Mouse (Mus musculus): ENCODE data around the gene Plg.

Gene Plg

DNA sequence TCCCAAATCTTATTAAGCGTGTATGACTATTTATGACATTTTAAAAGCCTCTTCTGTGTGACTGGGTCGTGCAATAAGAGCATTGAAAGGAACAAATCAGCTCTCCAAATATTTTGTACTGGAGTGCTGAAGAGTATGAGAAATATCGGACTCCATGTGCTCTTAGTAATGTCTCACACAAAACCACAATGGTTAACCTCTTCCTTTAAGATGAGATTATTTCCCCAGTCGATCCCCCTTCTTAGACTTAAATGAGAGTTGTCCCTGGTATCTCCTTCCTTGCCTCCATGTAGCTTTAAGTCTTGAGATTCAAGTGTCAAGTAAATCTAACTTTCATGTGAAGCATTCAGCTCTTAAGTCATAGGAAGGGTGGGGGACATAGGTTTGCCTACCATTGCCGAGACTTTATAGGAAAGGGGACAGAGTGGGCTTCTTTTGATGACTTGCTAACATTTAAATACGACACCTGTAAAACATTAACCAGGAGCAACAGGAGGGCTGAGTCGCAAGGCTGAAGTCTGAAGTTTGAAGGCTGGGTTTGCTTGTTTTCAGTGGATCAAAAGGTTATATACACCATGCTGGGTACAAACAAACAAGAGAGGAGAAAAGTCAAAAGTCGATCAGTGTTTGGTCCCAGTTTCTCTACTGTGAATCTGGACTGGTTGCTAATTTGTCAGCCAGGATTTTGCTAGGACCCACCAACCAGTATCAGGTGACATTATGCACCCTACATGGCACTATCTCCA is 6.8 kb downstream of the Plg start:
- DNase-seq (ENCODE audit: low read depth, low spot score), result no peak

DNA sequence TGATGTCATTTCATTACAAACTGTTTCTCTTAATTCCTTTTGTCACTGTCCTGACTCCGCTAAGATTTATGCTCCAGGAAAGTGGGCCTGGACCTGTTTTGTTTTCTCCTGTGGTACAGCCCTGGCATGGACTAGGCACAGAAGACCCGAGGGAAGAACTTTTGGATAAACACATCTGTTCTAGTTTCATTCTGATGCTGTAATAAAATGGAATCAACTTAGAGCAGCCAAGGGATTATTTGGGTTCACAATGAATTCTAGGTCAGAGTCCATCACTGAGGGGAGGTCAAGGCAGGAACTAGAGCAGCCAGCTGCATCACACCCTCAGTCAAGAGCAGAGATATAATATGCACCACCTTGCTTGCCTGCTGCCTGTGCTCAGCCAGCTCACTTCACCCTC is 9.4 kb downstream of the Plg start:
- DNase-seq (ENCODE audit: low read depth, low spot score), result no peak

DNA sequence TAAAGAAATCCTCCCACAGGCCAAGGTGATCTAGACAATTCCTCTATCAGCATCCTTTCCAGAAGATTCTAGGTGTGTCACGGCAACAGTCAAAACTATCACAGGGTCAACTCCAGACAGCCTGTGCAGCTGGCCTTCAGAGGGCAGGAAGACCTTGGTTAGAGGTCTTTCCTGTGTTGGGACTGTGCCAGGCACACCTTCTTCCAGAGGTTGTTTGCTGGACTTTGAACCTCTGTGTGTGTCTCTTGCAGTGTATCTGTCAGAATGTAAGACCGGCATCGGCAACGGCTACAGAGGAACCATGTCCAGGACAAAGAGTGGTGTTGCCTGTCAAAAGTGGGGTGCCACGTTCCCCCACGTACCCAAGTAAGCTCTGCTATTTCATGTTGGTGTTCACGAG is 9.8 kb downstream of the Plg start:
- no peak for DNase-seq (ENCODE audit: low read depth, low spot score)

DNA sequence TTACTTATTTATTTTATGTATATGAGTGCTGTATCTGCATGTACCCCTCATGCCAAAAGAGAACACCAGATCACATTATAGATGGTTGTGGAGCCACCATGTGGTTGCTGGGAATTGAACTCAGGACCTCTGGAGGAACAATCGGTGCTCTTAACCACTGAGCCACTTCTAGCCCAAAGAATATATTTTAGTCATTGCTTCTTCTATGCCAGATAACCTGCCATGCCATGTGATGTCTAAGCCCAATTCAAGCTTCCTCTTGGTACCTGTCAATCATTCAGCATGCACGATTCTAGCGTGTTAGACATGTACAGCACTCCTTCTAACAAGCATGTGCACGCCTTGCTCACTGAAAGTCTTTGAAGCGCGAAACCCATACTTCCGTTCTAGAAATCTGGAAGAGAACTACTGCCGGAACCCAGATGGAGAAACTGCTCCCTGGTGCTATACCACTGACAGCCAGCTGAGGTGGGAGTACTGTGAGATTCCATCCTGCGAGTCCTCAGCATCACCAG is 17.8 kb downstream of the Plg start:
- no peak for DNase-seq (ENCODE audit: low read depth, low spot score)

DNA sequence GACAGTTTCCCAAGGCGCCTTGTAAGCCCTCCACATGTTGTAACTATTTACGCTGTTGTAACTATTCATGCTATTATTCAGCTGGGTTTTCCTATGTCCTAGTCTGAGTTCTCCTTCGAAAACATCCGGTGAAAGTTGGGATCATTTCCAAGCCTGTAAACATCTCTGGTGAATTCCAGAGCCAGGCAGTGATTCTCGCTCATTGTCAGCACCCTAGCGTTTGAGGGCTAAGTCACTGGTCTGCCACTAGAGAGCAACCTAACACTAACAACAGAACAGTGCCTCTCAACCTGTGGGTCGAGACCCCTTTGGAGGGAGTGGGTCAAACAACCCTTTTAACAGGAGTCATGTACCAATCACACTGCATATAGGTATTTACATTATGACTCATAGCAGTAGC is 25.0 kb downstream of the Plg start:
- DNase-seq (ENCODE audit: low read depth, low spot score), result no peak

DNA sequence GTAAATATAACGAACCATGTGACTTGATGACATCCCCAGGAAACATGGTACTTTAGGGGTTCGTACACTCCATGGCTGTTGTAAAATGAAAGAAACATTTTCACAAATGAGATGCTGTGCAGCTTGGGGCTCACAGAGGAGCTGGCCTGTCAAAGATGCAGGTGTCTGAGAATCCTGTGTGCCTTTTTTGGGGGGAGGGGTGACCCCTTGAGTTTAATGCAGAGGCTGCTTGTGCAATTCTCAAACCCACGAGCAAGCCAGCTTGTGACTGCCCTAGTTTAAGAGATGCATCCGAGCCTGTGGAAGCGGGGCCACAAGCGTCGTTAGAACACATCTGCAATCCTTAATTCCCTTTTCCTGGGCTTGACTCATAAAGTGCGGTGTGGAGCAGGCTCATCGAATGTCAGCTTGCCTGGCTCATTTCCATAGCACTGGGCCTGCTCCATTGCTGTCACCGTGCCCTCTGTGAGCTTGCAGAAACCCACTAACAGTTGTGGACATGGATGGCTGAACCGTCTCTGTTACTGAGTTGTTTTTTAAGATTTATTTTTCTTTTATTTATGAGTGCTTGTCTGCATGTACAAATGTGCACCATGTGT is 31.0 kb downstream of the Plg start:
- no peak for DNase-seq (ENCODE audit: low read depth, low spot score)

DNA sequence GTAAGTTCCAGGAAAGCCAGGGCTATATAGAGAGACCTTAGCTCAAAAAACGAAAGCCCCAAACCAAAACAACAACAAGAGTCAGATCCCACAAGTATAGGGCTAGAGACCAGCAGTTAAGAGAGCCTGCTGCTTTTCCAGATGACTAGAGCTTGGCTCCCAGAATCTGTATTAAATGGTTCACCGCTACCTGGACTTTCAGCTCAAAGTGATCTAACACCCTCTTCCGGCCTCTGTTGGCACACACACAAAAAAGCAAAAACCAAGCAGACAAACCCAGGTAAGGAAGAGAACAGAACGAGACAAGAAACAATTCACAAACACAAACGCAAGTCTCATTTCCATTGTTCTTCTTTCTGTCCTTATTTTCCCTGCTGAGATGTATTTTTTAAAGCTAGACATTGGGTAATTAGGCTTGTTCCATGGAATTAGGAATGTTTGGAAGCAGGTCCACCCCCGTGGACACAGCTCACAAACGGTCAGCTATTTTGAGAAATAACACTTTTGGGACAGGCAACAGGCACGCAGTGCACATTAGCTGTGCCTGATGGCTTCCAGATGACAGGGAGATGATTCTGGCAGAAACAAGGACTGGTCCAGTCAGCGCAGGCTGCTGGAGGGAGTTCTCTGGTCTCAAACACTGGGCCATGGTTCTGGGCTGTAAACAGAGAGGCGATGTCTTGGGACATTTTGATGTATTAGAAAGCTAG is 33.9 kb downstream of the Plg start:
- DNase-seq (ENCODE audit: low read depth, low spot score), result no peak

DNA sequence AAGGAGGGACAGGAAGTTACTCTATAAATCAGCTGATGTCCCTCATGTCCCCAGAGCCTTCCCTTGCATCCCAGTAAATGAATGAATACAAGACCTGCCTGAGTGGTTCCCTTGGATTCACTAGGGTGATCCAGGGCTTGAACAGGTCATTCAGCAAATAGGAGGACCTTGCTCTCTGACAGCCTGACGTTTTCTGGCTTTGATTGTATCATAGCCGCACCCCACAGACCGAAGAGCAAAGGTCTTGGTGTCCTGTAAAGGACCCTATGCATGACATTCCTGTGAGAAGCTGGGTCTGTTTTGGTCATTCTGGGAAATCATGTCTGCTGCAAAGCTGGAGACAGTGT is 34.5 kb downstream of the Plg start:
- no peak for DNase-seq (ENCODE audit: low read depth, low spot score)

DNA sequence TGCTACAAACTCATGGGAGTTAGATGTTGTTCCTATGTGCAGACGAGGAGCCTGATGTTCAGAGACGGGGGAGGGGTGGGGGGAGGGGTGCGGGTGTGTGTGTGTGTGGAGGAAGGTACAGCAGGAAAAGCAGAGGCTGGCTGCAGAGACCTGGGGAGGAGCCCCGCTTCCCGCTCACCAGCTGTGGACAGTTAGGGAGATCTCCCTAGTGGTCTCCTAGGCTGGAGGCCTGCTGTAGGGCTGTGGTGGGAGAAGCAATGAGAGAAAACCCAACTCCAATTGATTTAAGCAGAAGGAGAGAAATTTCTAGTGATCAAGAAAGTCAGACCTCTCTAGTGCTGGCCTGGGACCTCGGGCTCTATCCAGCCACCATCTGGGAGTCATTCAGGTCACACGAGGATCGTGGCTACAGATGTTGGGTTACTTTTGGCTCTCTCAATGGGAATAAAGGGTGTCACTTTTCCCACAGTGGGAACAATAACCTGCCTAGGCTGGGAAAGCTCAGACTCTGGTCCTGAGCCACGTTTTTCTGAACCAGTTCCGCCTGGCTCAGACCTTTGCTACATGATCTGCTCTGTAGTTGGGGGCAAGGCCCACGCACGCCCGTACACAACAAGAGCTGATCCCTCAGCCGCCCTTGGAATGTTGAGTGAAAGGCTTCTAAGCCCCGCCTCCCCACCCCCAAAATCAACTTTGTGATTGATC is 36.8 kb downstream of the Plg start:
- DNase-seq (ENCODE audit: low read depth, low spot score), result no peak

DNA sequence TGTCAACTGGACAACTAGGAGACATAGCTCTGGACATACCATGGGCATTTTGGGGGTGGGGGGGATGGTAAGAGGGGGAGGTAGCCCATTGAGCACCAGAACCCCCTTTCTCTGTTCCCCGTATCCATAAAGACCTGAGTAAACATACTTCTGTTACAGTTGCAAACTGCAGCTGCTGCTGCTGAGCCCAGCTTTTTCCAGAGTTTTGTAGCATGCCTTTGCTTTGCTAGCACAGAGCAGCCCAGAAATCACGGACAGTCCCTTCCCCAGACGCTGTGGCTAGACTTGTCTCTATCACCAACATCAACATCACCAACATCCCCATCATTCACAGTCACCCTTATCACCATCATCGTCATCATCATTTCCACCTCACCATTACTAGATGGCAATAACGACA is 37.3 kb downstream of the Plg start:
- DNase-seq (ENCODE audit: low read depth, low spot score), result no peak

DNA sequence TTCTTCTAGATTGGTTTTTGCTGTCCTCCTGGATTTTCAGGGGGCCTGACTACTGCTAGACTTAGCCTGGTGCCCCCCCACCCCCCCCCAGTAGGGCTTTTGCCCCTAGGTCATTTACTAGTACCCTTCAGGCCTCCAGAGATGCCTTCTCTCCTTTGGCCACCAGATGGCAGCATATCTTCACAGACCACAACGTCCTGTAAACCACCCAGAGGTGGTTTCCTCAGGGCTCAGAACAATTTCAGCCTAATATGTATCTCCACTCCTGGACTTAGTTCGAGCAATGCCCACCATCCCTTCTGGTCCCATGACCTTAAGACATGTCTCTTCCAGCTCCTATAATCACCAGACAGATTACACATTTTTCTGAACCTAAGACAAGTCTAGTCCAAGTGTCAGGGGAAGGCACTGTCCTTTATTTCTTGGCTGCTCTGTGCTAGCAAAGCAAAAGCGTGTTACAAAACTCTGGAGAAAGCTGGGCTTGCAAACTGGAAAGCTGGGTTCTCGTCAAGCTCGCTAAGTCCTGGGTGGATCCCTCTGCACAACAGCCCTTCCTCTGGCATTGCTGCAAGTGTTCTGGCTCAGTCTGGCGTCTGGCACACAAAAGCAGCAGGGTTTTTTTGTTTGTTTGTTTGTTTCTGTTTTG is 38.0 kb downstream of the Plg start:
- no peak for DNase-seq (ENCODE audit: low read depth, low spot score)

DNA sequence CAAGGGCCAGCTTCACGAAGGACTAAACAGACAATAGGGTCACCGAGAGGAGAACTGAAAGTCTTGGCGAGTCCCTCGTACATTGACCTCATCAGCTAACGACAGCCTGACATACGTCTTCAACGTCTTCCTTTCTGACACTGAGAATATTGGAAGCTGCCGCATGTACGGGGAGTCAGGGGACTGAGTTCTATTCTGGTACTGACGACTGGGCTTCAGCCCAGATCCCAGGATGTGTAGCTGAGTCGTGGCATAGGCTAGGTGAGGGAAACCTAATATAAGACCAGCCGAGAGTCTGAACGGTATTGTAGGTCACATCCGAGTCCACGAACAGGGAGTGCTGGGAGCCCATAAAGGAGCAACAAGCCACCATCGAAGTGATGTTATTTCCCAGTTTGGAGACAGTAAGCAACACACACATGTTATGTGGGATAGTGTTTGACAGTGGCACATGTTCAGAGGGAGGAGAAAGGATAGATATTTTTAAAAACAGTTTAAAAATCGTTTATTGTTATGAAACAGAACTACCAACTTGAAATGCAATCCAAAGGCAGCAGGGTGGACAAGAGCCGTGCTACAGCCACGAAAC is 41.2 kb downstream of the Plg start:
- DNase-seq (ENCODE audit: low read depth, low spot score), result no peak

DNA sequence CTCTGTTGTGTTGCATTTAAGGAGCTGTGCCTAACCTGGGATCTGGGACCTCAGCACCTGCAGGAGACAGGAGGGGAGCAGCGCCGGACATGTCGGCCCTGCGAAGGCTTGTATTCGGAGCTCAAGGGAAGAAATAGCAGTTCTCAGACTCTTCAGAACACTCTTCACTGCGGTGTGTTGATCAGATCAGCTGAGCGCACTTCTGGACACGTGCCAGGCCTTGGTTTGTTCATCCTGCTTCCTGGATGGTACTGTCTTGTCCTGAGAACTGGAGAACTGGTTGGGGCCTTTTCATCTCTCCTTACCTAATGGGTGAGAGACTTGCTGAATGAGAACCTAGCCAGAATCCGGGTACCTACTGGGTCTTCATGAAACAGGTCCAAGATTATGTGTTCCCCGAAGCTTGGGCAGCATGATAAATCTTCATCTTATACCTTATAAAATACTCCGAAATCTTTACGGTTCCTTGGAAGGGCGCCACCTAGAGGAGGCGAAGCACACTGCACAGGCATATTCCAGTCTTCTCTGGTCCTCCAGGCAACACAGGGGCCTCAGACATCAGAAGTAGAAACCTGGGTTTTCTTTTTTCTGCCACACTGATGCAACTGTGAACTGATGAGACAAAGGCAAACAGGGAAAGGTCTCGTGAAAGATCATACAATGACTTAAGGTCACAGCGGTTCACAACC is 42.6 kb downstream of the Plg start:
- DNase-seq (ENCODE audit: low read depth, low spot score), result no peak

DNA sequence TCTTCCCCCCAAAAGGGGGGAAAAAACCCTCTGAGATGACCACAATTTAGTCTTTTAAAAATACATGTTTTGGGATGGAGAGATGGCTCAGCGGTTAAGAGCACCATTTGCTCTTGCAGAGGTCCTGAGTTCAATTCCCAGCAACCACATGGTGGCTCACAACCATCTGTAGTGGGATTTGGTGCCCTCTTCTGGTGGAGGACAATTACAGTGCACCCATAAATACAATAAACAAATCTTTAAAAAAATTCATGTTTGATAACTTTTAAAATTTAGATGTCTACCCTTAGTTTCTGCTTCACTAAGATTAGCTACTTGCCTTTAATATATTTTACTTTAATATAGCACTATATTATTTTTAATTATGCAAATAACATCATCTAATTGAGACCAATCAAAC is 43.7 kb downstream of the Plg start:
- DNase-seq (ENCODE audit: low read depth, low spot score), result no peak

DNA sequence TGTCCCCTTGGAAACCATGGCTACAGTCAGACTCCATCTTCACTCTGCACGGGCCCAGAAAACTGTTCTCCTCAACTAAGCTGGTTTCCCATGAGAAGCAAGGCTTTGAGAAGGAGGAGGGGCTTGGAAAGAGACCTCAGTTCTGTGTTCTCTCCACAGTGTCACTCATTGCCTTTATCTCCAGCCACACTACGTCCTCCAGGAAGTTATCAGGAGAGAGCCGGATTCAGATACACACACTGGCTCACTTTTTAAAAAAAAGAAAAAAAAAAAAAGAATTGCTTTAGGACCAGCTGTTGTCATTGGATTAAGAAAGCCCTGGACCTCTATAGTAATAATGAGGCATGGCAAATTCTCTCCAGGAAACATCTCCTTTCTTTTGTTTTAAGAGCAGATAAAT is 48.7 kb downstream of the Plg start:
- no peak for DNase-seq (ENCODE audit: low read depth, low spot score)

DNA sequence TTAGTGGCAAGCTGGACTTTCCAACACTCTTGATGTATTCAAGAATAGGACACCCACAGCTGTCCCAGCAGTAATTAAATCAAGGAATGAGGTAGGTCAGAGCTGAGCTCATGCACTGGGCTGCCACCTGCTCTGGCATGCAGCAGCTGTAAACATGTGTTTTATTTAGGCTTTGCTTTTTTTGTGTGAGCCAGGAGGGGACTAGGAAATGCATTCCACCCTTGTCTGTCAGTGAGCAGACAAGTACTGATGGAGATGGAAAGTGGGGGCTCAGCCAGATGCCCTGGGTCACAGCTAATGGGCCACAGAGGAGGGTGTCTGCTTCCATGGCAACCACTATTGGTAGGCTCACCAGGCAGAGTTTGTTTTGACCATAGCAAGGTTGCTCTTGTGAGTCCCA is 50.0 kb downstream of the Plg start:
- no peak for DNase-seq (ENCODE audit: low read depth, low spot score)

DNA sequence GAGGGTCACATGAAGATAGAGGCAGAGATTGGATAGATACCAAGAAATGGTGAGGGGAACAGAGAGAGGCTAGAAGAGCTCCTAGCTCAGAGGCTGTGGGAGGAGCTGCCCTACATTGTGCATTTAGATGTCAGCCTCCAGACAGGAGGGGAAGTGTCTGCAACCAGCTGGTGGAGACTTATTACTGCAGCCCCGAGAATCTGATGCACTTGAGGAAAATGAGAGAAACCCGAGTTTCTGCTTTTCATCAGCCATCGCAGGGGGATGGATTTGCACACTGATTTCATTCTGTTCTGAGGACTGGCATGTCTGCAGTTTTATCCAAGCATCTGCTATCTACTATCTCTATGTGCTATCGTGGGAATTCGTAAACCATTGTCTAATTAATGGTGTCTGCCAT is 53.3 kb downstream of the Plg start:
- DNase-seq (ENCODE audit: low read depth, low spot score), result no peak

DNA sequence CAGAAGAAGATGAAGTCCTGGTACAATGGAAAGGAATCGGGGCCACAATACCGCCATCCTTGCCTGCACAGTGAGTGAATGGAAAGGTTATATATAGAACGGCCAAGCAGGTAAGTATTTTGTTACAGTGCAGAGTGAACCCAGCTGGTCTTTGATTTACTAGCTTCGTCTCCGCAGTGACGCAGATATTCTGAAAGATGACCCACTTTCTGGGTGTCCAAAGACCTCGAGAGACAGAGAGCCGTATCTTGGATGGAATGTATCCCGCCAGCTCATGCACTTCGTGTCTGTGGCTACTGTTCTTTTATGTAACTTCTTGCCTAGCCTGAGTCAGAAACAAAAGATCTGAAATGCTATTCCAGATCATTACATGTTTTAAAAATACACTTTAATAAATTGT is 59.4 kb downstream of the Plg start:
- no peak for DNase-seq (ENCODE audit: low read depth, low spot score)

DNA sequence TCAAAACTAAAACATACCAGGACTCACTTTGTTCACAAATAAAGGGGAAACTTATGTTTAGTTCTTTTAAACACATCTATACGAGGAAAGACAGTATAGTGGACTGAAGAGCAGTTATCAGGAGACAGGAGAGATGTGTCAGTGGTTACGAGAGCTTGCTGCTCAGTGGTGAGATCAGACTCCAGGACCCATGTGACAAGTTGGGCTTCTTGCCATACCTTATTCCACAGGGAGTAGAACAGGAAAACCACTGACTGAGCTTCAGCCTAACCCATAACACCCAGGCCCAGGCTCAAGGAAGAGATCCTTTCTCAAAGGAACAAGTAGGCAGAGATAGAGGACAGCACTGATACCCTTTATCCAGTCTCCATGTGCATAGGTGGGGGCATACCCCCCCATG is 66.2 kb downstream of the Plg start:
- DNase-seq (ENCODE audit: low read depth, low spot score), result no peak

DNA sequence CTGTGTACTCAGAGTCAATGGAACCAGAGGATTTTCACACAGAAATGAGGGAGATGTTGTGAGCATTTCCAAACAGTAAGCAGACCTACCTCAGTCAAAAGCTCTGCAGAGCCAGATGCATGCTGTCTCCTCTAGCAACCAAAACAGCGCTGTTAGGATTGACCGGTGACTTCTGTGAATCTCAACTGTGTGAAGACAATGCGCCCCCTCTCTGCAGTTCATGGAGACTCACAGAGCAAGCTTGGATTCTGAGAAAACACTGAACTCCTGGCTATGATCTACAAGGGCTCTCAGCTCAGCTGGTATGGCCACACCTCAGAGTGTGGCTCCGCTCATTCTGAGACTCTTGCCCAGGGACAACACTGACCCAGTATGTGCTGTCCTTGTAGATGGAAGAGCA is 72.8 kb downstream of the Plg start:
- DNase-seq (ENCODE audit: low read depth, low spot score), result no peak
